ENCODE assay signal across 25 mouse cellular contexts in the genomic region with DNA sequence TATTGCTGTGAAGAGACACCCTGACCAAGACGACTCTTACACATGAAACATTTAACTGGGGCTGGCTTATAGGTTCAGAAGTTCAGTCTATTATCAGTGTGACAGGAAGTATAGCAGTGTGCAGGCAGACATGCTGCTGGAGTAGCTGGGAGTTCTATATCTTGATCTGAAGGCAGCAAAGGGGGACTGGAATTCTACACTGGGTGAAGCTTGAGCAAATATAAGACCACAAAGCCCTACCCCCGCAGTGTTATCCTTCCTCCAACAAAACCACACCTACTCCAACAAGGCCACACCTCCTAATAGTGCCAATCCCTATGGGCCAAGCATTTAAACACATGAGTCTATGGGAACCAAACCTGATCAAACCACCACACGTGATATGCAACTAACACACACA. TPM values are rescaled to one million over a fixed set of nuclear protein-coding genes. Genes with fewer than 3 reads are reported as not detected.
DNase-seq lines count a peak whose midpoint lies in the region; ATAC-seq and TF ChIP-seq lines count a peak whose summit lies in the region.
"Had no signal": no experiment of that assay in that cellular context is flagged by ENCODE, and none has a peak within 500 bp of the region (broad histone marks: within the 10 kb centered on the region; RNA-seq: fewer than 3 reads in every experiment).

No protein-coding gene starts in this region.

- no peaks in the 10 kb centered on the region for H3K9me3 ChIP-seq in liver, embryonic 12.5 days (replicated peaks)
- H3K9me3 ChIP-seq in liver, postnatal 0 days (ENCODE audit: low read length): no peaks in the 10 kb centered on the region
- H3K9me3 ChIP-seq in stomach, embryonic 14.5 days (ENCODE audit: control insufficient read depth, low read depth, low read length): no peaks in the 10 kb centered on the region
- H3K9me3 ChIP-seq in stomach, embryonic 16.5 days (replicated peaks; ENCODE audit: control insufficient read depth, low read length): no peaks in the 10 kb centered on the region
- no peaks in the 10 kb centered on the region for H3K9me3 ChIP-seq in neural tube, embryonic 15.5 days (replicated peaks)
- H3K9me3 ChIP-seq: embryonic facial prominence, embryonic 13.5 days; embryonic facial prominence, embryonic 15.5 days; forebrain, embryonic 10.5 days; forebrain, embryonic 12.5 days had no signal

- no peak overlapping the region for H3K27ac ChIP-seq in liver, embryonic 12.5 days
- H3K27ac ChIP-seq in liver, postnatal 0 days (ENCODE audit: low read depth): no peak overlapping the region
- H3K27ac ChIP-seq in stomach, embryonic 14.5 days (ENCODE audit: low read length): no peak overlapping the region
- H3K27ac ChIP-seq in stomach, embryonic 16.5 days (ENCODE audit: low read length): no peak overlapping the region
- H3K27ac ChIP-seq in neural tube, embryonic 15.5 days (replicated peaks): no peak overlapping the region
- H3K27ac ChIP-seq: embryonic facial prominence, embryonic 13.5 days; embryonic facial prominence, embryonic 15.5 days; forebrain, embryonic 10.5 days; forebrain, embryonic 12.5 days had no signal

- 41% methylated on average over 3 of the region's 3 CpGs for WGBS in liver, embryonic 12.5 days (ENCODE audit: insufficient replicate concordance)
- WGBS in liver, postnatal 0 days (ENCODE audit: insufficient replicate concordance): 52% methylated on average over 3 of the region's 3 CpGs
- 52% methylated on average over 3 of the region's 3 CpGs for whole genome bisulfite sequencing in stomach, embryonic 14.5 days
- 48% methylated on average over 3 of the region's 3 CpGs for WGBS in stomach, embryonic 16.5 days
- WGBS in neural tube, embryonic 15.5 days: 72% methylated on average over 3 of the region's 3 CpGs

- no peaks in the 10 kb centered on the region for H3K27me3 ChIP-seq in liver, embryonic 12.5 days (replicated peaks)
- no peaks in the 10 kb centered on the region for H3K27me3 ChIP-seq in liver, postnatal 0 days (ENCODE audit: insufficient read depth, low read length)
- no peaks in the 10 kb centered on the region for H3K27me3 ChIP-seq in stomach, embryonic 14.5 days (ENCODE audit: control insufficient read depth, insufficient read depth, low read length)
- H3K27me3 ChIP-seq in stomach, embryonic 16.5 days (ENCODE audit: control insufficient read depth, insufficient read depth, low read length): no peaks in the 10 kb centered on the region
- H3K27me3 ChIP-seq in neural tube, embryonic 15.5 days (replicated peaks): no peaks in the 10 kb centered on the region
- H3K27me3 ChIP-seq: embryonic facial prominence, embryonic 13.5 days; embryonic facial prominence, embryonic 15.5 days; forebrain, embryonic 12.5 days; Patski had no signal

- no peak overlapping the region for H3K4me3 ChIP-seq in liver, embryonic 12.5 days
- H3K4me3 ChIP-seq in liver, postnatal 0 days (ENCODE audit: low read depth, low read length): no peak overlapping the region
- H3K4me3 ChIP-seq in stomach, embryonic 14.5 days (ENCODE audit: low read depth, low read length): no peak overlapping the region
- H3K4me3 ChIP-seq in stomach, embryonic 16.5 days (replicated peaks; ENCODE audit: low read length): no peak overlapping the region
- no peak overlapping the region for H3K4me3 ChIP-seq in neural tube, embryonic 15.5 days (replicated peaks)
- H3K4me3 ChIP-seq: embryonic facial prominence, embryonic 13.5 days; embryonic facial prominence, embryonic 15.5 days; erythroblast, embryonic 14.5 days; forebrain, embryonic 10.5 days; forebrain, embryonic 12.5 days had no signal

- H3K36me3 ChIP-seq in liver, embryonic 12.5 days: peaks cover 38% of the 10 kb centered on the region
- peaks cover 5% of the 10 kb centered on the region; the same call in 1 of the 2 replicates for H3K36me3 ChIP-seq in liver, postnatal 0 days (replicated peaks; ENCODE audit: insufficient read depth, low read length)
- no peaks in the 10 kb centered on the region; the same call in 1 of the 2 replicates for H3K36me3 ChIP-seq in stomach, embryonic 14.5 days (ENCODE audit: control insufficient read depth, insufficient read depth, low read length)
- H3K36me3 ChIP-seq in stomach, embryonic 16.5 days (ENCODE audit: control insufficient read depth, insufficient read depth, low read length): no peaks in the 10 kb centered on the region
- peaks cover 26% of the 10 kb centered on the region for H3K36me3 ChIP-seq in neural tube, embryonic 15.5 days

- H3K9ac ChIP-seq in liver, embryonic 12.5 days: no peak overlapping the region
- H3K9ac ChIP-seq in liver, postnatal 0 days (replicated peaks): no peak overlapping the region
- no peak overlapping the region for H3K9ac ChIP-seq in stomach, embryonic 14.5 days (replicated peaks; ENCODE audit: low read depth, low read length)
- H3K9ac ChIP-seq in stomach, embryonic 16.5 days (ENCODE audit: low read length): no peak overlapping the region
- no peak overlapping the region for H3K9ac ChIP-seq in neural tube, embryonic 15.5 days (replicated peaks)
- H3K9ac ChIP-seq: embryonic facial prominence, embryonic 13.5 days; embryonic facial prominence, embryonic 15.5 days; forebrain, embryonic 12.5 days had no signal

- TF ChIP-seq CTCF in liver, postnatal 0 days (IDR thresholded peaks at IDR 0.05; ENCODE audit: low read depth): no peak

- H3K4me1 ChIP-seq in liver, embryonic 12.5 days: peaks cover 2% of the 10 kb centered on the region; the same call in 1 of the 2 replicates
- H3K4me1 ChIP-seq in liver, postnatal 0 days (ENCODE audit: insufficient read depth): 0 out of 2 replicates have a peak, but pooled peaks cover 2% of the 10 kb centered on the region
- H3K4me1 ChIP-seq in stomach, embryonic 14.5 days (ENCODE audit: control insufficient read depth, insufficient read depth, low read length): no peaks in the 10 kb centered on the region; the same call in 1 of the 2 replicates
- H3K4me1 ChIP-seq in stomach, embryonic 16.5 days (ENCODE audit: control insufficient read depth, insufficient read depth, low read length): 0 out of 2 replicates have a peak, but pooled peaks cover 4% of the 10 kb centered on the region
- H3K4me1 ChIP-seq in neural tube, embryonic 15.5 days: 0 out of 2 replicates have a peak, but pooled peaks cover under 1% of the 10 kb centered on the region
- H3K4me1 ChIP-seq: embryonic facial prominence, embryonic 13.5 days; embryonic facial prominence, embryonic 15.5 days; forebrain, embryonic 12.5 days had no signal

- no peak for TF ChIP-seq EP300 in liver, postnatal 0 days (IDR thresholded peaks at IDR 0.05; ENCODE audit: low read depth)

- peak; percentile 34; the same call in 1 of the 2 replicates for ATAC-seq in liver, embryonic 12.5 days
- ATAC-seq in liver, postnatal 0 days: no peak
- ATAC-seq in stomach, embryonic 14.5 days (ENCODE audit: insufficient number of reproducible peaks, insufficient read depth, low FRiP score, low read depth): peak; percentile 46; the same call in 1 of the 2 replicates
- ATAC-seq in stomach, embryonic 16.5 days (ENCODE audit: insufficient read depth, low FRiP score): 0 out of 2 replicates have a peak, but pooled peaks have one; percentile 52
- ATAC-seq in neural tube, embryonic 15.5 days (ENCODE audit: low FRiP score): no peak
- ATAC-seq: activated CD4-positive, CD25-positive, alpha-beta regulatory T cell, adult 4 months; forebrain, embryonic 14.5 days; forebrain, embryonic 16.5 days; Patski had no signal

- no peak overlapping the region for H3K4me2 ChIP-seq in liver, embryonic 12.5 days
- H3K4me2 ChIP-seq in liver, postnatal 0 days (ENCODE audit: low read depth, low read length): no peak overlapping the region
- H3K4me2 ChIP-seq in stomach, embryonic 14.5 days (replicated peaks; ENCODE audit: low read depth, low read length): no peak overlapping the region
- no peak overlapping the region for H3K4me2 ChIP-seq in stomach, embryonic 16.5 days (ENCODE audit: low read depth, low read length)
- H3K4me2 ChIP-seq in neural tube, embryonic 15.5 days: no peak overlapping the region
- H3K4me2 ChIP-seq: embryonic facial prominence, embryonic 13.5 days; embryonic facial prominence, embryonic 15.5 days; forebrain, embryonic 12.5 days had no signal

- DNase-seq in liver, postnatal 0 days: no peak
- DNase-seq in lung, adult 18-20 months: no peak
- DNase-seq in gastrocnemius, postnatal 25 days: no peak
- DNase-seq: adrenal gland, adult 8-10 months; adrenal gland, postnatal 14 days; adrenal gland, postnatal 36 days; cerebellum, adult 18-20 months; cerebellum, adult 8-10 months; cerebellum, adult 9-11 months; cerebellum, postnatal 14 days; cerebellum, postnatal 36 days; embryo, embryonic 11 days had no signal

RNA-seq across cellular contexts. Expression of gene Limd1, which starts 26.7 kb away (rescaled TPM):
- polyA plus RNA-seq in liver, embryonic 12.5 days (2016; fragmentation: Nextera tagmentation; extraction: Ambion mirVana): 30.4 and 30.9 TPM in 2 replicates
- polyA plus RNA-seq in liver, postnatal 0 days (2015; fragmentation: Nextera tagmentation; extraction: Ambion mirVana): 11.9 and 12.4 TPM in 2 replicates
- 56.3 and 61.0 TPM in 2 replicates for polyA plus RNA-seq in stomach, embryonic 14.5 days (2014; fragmentation: Nextera tagmentation; extraction: Ambion mirVana)
- 48.8 and 49.6 TPM in 2 replicates for polyA plus RNA-seq in stomach, embryonic 16.5 days (2015; fragmentation: Nextera tagmentation; extraction: Ambion mirVana)
- 10.9 and 20.3 TPM in 2 replicates for polyA plus RNA-seq in neural tube, embryonic 15.5 days (2015; fragmentation: Nextera tagmentation; extraction: Ambion mirVana)
- total RNA-seq in gastrocnemius, postnatal 25 days (2021): 10 to 100 TPM; 25.8 to 29.2 TPM

Comparison
In these comparisons a context has a peak if more than half of its experiments do, and no peak if none do; other contexts are left out.
1. ATAC-seq: peak in liver, embryonic 12.5 days (single experiment), stomach, embryonic 14.5 days (single experiment) and stomach, embryonic 16.5 days (single experiment); none in liver, postnatal 0 days (single experiment) and neural tube, embryonic 15.5 days (single experiment).